Mouse (Mus musculus): ENCODE data around the gene Satb2. TPM values are rescaled to one million over a fixed set of nuclear protein-coding genes. Genes with fewer than 3 reads are reported as not detected.

The Satb2 gene
- polyA plus RNA-seq, 1 experiment from 2014 or later = 2.1 TPM

DNA sequence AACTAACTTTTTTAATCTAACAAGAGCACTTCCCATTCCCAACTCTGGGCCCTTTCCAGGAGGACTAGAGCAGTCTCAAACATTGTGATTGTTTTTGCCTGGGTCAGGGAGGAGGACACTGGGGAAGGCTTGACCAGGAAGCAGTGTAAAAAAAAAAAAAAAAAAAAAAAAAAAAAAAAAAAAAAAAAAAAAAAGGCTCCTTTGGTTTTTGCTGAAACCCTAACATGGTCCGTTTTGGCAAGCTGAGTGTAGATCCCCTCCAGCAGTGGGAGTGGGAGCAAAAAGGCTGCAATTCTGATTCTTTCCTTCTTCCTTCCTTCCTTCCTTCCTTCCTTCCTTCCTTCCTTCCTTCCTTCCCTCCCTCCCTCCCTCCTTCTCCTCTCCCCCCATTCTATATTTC is 3.1 kb upstream of the Satb2 start:
- Histone ChIP-seq H3K4me3 (no peak overlapping the region), H3K27me3 (peaks cover 93% of the 10 kb centered on the region), H3K36me3 (no peaks in the 10 kb centered on the region), H3K9me3 (no peaks in the 10 kb centered on the region), H3K27ac (no peak overlapping the region), H3K4me1 (peaks cover 41% of the 10 kb centered on the region), H3K4me2 (replicated peaks) (no peak overlapping the region), H3K9ac (no peak overlapping the region)
- WGBS = 0% methylated on average over 1 of the region's 1 CpGs
- no peak for ATAC-seq (ENCODE audit: low FRiP score, low read depth)

DNA sequence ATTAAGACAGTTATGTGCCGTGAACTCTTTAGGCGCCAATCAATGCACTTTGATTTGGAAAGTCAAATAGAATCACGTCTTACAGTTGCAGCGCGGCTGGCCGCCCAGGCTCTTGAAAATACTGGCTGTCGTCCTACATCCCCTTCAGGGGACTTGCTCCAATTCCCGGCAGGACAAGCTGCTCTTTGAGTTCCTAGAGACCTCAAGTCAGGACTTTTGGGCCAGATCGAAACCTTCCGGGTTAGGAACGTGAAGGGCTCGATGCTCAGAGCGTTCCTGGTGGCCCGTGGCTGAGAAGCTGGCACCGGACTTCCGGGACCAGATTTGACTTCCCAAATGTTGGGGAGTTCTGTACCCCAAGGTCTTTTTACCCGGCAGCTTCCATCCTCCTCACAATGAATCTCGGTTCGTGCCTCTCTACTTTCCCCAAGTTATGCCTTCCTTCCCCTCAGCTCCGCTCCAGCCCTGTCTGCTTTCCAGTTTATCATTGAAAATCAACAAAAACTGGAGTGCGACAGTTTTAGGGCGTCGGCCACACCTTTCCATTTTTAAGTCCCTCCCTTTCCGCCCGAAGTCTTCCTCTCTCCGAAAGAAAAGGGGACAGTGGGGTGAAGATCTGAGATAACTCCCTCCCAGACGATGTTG is 2.3 kb upstream of the Satb2 start:
- peak overlapping the region; percentile 23 for H3K4me3 ChIP-seq
- no peak for ATAC-seq (ENCODE audit: low FRiP score, low read depth)
- H3K9ac ChIP-seq = no peak overlapping the region

DNA sequence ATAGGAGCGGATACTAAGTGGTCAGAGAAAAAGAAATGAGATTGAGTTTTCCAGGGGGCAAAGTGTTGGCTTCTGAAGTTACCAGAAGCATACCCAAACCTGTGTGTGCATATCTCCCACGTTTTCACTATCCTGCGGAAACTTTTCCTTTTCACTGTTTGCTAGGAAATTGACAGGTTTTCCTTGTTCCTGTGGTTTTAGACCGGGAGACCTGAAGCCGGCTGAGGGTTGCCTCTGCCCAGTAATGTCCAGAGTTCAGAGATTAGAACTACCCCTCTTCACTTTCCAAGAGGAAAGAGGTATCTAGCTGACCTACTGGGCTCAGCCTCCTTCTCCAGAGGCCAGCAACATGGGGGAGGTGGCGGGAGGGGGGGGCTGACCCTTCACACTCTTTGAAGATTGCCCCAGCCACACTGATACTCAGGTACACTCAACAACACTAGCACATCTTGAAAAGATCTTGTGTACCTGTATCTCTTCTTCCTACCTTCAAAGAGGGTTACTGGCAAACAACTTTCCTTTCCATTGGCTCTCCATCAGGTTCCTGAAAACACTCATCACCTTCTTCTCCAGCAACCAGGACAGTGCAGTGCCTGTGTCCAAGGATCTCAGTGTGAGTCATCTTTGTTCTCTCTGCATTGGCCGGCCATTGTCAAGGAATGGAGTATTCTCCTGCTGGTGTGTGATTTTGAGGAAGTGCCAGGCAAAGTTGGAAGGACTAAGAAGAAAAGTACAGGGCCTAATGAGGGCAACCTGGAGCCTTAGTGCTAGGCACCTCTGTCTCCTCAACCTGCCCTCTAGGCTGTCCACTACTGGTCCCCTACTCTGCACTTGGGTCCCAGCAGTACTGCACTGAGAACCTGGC is 1.3 kb upstream of the Satb2 start:
- Histone ChIP-seq H3K9ac (no peak overlapping the region), H3K4me3 (no peak overlapping the region), H3K27me3 (peaks cover 89% of the 10 kb centered on the region), H3K27ac (no peak overlapping the region), H3K9me3 (no peaks in the 10 kb centered on the region), H3K36me3 (no peaks in the 10 kb centered on the region), H3K4me2 (replicated peaks) (no peak overlapping the region; the same call in 1 of the 2 replicates), H3K4me1 (peaks cover 47% of the 10 kb centered on the region)
- no peak for ATAC-seq (ENCODE audit: low FRiP score, low read depth)
- WGBS = 2% methylated on average over 7 of the region's 7 CpGs

More for the DNA sequence above, 2.3 kb upstream of the Satb2 start:
- H3K27ac ChIP-seq = no peak overlapping the region
- H3K9me3 ChIP-seq = no peaks in the 10 kb centered on the region
- H3K4me2 ChIP-seq (replicated peaks) = peak overlapping the region; percentile 56
- no peaks in the 10 kb centered on the region for H3K36me3 ChIP-seq
- H3K27me3 ChIP-seq = peaks cover 93% of the 10 kb centered on the region
- peaks cover 47% of the 10 kb centered on the region for H3K4me1 ChIP-seq
- whole genome bisulfite sequencing = 1% methylated on average over 27 of the region's 27 CpGs

DNA sequence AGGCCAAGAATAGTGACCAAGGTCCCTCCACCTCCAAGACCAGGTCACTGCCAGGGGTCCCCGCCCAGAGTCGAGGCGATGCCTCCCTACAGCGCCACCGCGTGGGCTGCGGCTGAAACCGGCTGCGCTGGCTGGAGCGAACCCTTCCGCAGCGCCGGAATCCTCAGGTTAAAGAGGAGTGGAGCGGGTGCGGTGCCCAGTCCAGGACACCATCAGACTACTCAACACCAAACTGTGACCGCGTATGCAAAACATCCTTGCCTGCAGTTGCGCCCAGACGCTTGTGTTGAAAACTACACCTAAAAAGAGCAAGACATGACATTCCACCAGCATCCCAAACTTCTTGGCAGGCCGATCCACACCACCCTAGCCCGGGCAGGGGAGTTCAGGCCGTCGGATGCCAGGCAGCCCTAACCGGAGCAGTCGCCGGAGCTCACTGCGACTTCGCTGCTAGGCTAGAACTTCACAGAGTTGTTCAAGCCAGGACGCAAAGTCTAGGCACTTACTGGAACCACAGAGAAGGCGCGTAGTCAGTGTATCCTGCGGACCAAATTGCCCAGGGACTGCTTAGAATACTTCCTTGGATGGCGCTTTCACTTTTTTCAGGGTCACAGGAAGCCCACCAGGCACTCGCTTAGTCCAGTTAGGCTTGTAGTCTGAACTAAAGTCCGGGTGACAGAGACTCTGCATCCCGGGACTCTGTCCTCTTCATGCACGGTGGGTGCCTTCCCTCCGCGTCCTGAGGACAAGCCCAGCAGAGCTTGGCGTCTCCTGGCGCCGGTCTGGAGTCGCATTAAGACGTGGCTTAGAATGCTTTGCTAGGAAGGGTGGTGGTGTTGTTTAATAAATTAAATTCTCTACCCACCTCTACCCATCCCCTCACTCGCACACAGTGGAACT is 999 bp downstream of the Satb2 start:
- no peak overlapping the region for H3K27ac ChIP-seq
- peaks cover 66% of the 10 kb centered on the region for H3K27me3 ChIP-seq
- 0 out of 2 replicates have a peak, but pooled peaks have one; percentile 6 for ATAC-seq (ENCODE audit: low FRiP score, low read depth)
- H3K9me3 ChIP-seq = no peaks in the 10 kb centered on the region
- under 1% methylated on average over 45 of the region's 45 CpGs for WGBS
- peak overlapping the region; percentile 38 for H3K4me3 ChIP-seq
- H3K4me2 ChIP-seq (replicated peaks) = peak overlapping the region; percentile 60
- H3K9ac ChIP-seq = no peak overlapping the region
- no peaks in the 10 kb centered on the region for H3K36me3 ChIP-seq
- H3K4me1 ChIP-seq = peaks cover 34% of the 10 kb centered on the region

DNA sequence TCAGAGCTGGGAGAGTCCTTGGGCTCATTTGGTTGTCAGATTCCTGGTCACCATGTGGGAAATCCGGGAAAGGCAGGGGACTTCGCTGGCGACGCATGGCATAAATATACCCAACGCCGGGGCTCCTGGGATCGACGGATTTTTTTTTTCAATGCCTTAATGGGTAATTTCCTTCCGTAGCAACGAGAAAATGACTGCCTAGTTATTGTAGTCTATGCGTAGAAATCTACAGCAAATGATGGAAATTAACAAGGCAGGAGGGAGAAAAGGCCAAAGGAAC is 1.7 kb downstream of the Satb2 start:
- Histone ChIP-seq H3K4me1 (peaks cover 37% of the 10 kb centered on the region), H3K36me3 (no peaks in the 10 kb centered on the region), H3K9ac (no peak overlapping the region), H3K9me3 (no peaks in the 10 kb centered on the region), H3K4me2 (replicated peaks) (peak overlapping the region; percentile 60), H3K4me3 (peak overlapping the region; percentile 38), H3K27me3 (peaks cover 59% of the 10 kb centered on the region), H3K27ac (no peak overlapping the region)
- no peak for ATAC-seq (ENCODE audit: low FRiP score, low read depth)
- WGBS = 1% methylated on average over 11 of the region's 11 CpGs

DNA sequence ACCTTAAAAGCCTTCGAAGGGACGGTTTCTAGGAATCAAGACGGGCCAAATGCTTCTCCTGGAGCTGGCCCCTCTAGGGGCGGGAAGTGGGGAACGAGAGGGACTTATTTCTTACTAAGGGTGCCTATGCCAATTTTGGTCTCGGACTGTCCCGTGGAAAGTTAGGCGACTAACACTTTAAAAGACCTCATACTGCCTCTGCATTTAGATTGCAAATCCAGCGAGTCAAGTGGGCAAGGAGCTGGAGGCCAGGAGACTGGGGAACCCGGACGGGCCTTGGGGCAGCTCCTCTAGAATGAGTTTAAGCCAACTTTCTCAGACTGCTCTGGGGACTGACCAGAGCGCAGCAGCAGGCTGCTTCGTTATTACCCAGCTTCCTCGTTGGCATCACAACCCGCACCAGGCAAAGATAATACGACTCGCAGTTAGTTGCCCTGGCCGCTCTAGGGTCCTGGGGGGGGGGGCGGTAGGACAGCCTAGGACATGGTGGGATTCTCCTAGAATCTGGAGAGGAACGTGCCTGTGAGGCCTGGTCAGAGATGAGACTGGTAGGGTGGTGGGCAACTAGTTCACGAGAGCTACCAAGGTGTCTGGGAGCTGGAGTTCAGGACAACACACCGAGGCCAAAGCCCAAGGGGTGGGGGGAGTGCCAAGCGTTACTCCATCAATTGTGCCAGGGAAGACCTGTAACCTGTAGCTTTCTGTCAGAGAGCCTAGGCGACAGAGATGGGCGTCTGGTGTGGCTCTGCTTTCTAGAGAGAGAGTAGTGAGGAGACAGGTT is 2.2 kb downstream of the Satb2 start:
- Histone ChIP-seq H3K4me2 (replicated peaks) (peak overlapping the region; percentile 60), H3K9ac (no peak overlapping the region), H3K4me3 (peak overlapping the region; percentile 38), H3K27me3 (peaks cover 57% of the 10 kb centered on the region), H3K9me3 (no peaks in the 10 kb centered on the region), H3K27ac (no peak overlapping the region), H3K36me3 (no peaks in the 10 kb centered on the region), H3K4me1 (peaks cover 43% of the 10 kb centered on the region)
- no peak for ATAC-seq (ENCODE audit: low FRiP score, low read depth)
- WGBS = 3% methylated on average over 25 of the region's 25 CpGs

DNA sequence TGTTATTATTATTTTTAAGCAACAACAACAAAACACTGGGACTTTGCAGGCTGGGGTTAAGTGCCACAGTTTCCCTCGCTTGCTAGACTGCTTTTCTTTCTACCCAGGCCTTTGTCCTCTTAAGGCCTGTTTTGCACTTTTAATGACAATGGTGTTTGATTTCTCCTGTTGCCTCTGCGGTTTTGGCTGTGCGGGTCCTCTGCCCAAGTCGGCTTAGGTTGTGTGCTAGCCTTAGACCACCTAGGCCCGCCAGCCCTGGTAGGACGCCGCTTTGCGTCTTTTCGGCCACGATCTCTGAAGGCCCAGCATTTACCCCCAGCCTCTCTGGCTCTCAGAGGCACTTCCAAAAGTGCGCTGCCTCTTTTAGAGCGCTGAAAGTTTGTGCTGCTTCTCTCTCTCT is 2.9 kb downstream of the Satb2 start:
- 0 out of 2 replicates have a peak overlapping the region, but pooled peaks have one; percentile 3 for H3K4me3 ChIP-seq
- H3K4me1 ChIP-seq = peaks cover 43% of the 10 kb centered on the region
- WGBS = 3% methylated on average over 12 of the region's 12 CpGs
- H3K9me3 ChIP-seq = no peaks in the 10 kb centered on the region
- no peak for ATAC-seq (ENCODE audit: low FRiP score, low read depth)
- H3K4me2 ChIP-seq (replicated peaks) = no peak overlapping the region
- no peak overlapping the region for H3K9ac ChIP-seq
- H3K27ac ChIP-seq = no peak overlapping the region
- H3K27me3 ChIP-seq = peaks cover 57% of the 10 kb centered on the region
- no peaks in the 10 kb centered on the region for H3K36me3 ChIP-seq

DNA sequence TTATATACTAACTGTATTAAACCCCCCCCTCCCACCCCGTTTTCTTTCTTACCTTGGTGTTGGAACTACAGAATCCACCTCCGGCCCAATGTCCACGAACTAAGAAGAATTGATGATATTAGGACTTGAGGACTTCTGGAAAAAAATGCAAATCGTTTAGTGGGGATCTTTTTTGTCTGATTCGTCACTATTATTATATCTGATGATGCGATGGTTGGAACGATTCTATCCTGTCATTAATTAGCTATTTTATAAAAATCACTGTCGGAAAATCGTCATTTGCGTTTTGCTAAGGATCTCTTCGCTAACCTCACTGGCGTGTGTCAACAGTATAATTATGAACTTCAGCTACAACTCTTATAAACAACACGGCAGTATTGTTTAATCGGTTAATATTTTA is 4.3 kb downstream of the Satb2 start:
- Histone ChIP-seq H3K4me1 (peaks cover 55% of the 10 kb centered on the region), H3K27me3 (peaks cover 57% of the 10 kb centered on the region), H3K4me2 (replicated peaks) (no peak overlapping the region), H3K36me3 (no peaks in the 10 kb centered on the region), H3K9me3 (no peaks in the 10 kb centered on the region), H3K27ac (no peak overlapping the region), H3K4me3 (no peak overlapping the region), H3K9ac (no peak overlapping the region)
- 5% methylated on average over 14 of the region's 14 CpGs for WGBS
- ATAC-seq (ENCODE audit: low FRiP score, low read depth) = no peak

DNA sequence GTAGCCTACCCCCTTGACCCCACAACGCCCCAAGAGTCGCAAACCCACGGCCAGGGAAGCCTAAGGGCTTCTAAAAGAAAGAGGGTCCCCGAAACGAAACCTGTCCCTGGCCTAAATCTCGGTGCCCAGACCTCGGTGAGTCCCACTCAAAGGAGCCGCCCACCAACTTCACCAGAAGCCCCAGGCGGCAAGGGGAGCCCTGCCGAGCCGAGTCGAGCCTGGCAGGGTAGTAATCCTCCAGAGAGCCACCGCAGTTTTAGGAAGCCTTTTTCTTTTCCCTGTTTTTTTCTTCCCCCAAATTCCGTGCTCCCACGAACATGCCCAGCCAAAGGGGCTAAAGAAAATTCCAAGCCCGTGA is 4.9 kb downstream of the Satb2 start:
- Histone ChIP-seq H3K4me1 (peaks cover 55% of the 10 kb centered on the region), H3K9ac (peak overlapping the region; percentile 86), H3K4me2 (replicated peaks) (peak overlapping the region; percentile 92), H3K27ac (0 out of 2 replicates have a peak overlapping the region, but pooled peaks have one; percentile 82), H3K4me3 (peak overlapping the region; percentile 73), H3K9me3 (no peaks in the 10 kb centered on the region), H3K27me3 (peaks cover 63% of the 10 kb centered on the region), H3K36me3 (no peaks in the 10 kb centered on the region)
- WGBS = under 1% methylated on average over 16 of the region's 16 CpGs
- ATAC-seq (ENCODE audit: low FRiP score, low read depth) = no peak

DNA sequence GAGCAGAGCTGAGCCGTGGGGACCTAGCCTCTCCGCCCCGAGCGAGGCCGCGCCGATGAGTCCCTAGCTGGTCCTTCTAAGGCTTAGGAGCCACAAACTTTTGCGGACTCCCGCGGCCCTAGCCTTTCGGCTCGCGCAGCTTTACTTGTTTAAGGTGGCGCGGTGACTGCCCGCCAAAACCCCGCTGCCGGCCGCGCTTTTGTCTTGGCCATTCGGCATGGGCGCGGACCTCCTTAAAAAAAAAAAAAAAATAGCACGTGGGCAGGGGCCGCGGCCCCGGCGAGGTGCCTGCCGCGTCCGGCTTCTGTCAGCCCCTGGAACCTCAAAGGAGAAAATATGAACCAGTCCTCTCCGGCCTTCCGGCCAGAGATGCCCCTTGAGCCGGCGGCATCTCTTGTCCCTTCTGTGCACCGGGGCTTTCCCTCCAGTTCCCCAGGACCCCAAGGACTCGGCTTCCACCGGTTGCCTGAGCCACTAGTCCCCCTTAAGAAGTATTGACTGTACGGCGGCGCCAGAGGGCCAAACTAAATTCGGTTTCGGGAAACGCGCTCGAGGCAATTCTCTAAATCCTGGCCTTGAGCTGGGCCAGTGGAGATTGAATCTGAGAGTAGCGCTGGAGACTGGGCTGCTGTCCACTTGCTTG is 5.4 kb downstream of the Satb2 start:
- Histone ChIP-seq H3K27ac (peak overlapping the region; percentile 82), H3K36me3 (no peaks in the 10 kb centered on the region), H3K27me3 (peaks cover 65% of the 10 kb centered on the region), H3K4me2 (replicated peaks) (peak overlapping the region; percentile 92), H3K4me1 (peaks cover 52% of the 10 kb centered on the region), H3K9me3 (no peaks in the 10 kb centered on the region), H3K4me3 (peak overlapping the region; percentile 73), H3K9ac (peak overlapping the region; percentile 86)
- ATAC-seq (ENCODE audit: low FRiP score, low read depth) = peak; percentile 77
- WGBS = under 1% methylated on average over 47 of the region's 47 CpGs
